Mouse (Mus musculus) olfactory bulb, adult 2 months (tissue): ENCODE data around the gene Arid5b. TPM values are rescaled to one million over a fixed set of nuclear protein-coding genes. Genes with fewer than 3 reads are reported as not detected.

ENCODE experiments used
- H3K27ac ChIP-seq: fragments of 200-500 bp; 2 replicates; pipeline ENCODE4 v1.5.1; 2012; ENCODE audit warnings: low read depth, low read length; ENCODE audit not compliant: insufficient read depth
- H3K4me1 ChIP-seq: fragments of 200-500 bp; 2 replicates; pipeline ENCODE4 v1.6.1; 2012; ENCODE audit warnings: low read length; ENCODE audit not compliant: control insufficient read depth, insufficient read depth
- H3K4me3 ChIP-seq: fragments of 200-500 bp; 2 replicates; pipeline ENCODE4 v1.5.1; 2012; ENCODE audit warnings: mild to moderate bottlenecking, low read depth, low read length, moderate library complexity; ENCODE audit not compliant: insufficient read depth
- CTCF ChIP-seq: fragments of 200-500 bp; IDR thresholded peaks from 2 replicates; pipeline ENCODE4 v1.5.1; 2012; ENCODE audit warnings: low read depth, mild to moderate bottlenecking, low read length, moderate library complexity; ENCODE audit not compliant: insufficient read depth
- POLR2A ChIP-seq: fragments of 200-500 bp; IDR thresholded peaks from 2 replicates; pipeline ENCODE4 v1.6.1; 2012; ENCODE audit warnings: mild to moderate bottlenecking, low read depth, low read length, moderate library complexity; ENCODE audit not compliant: insufficient read depth
- WGBS: fragments of 180-500 bp; shearing (Covaris S2); methylation state at CpG from one replicate; pipeline ENCODE4 v1.1.7; 2018; 5-methylcytosine and 5-hydroxymethylcytosine counted together
- polyA plus RNA-seq: library from polyadenylated mRNA; stranded (reverse); fragments of >200 nt; gene quantifications from 2 replicates; pipeline ENCODE4 v1.2.4, GENCODE M21; 2012; ENCODE audit warnings: low replicate concordance; ENCODE audit not compliant: missing spikeins, insufficient read depth, insufficient read length

Gene Arid5b
- polyA plus RNA-seq, 1 experiment, result not detected

DNA sequence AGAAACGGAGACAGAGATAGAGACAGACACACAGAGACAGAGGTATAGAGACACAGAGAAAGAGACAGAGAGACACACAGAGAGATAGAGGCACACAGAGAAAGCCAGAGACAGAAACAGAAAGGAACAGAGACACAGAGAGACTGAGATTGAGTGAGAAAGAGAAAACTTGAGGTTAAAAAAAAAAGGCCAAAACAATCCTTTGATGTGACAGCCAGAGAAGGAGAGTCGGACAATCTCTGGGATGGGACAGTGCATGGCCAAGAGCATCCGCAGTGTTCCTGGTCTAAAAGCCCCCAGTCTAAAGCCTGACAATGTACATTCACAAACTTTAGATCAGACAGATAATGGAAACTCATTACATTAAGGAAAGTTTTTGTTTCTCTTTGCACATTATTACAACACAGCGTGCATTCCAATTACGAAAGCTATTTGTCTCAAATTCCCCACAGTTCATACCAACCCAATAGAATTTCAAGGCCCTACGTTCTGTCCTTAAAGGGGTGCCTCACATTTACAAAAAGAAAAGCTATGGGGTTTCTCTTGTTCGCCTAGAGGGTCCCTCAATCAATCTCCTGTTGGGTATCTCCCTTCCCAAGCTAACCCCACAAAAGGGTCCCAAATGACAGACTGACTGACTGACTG lies 39.0 kb downstream of the Arid5b start:
- Histone ChIP-seq H3K4me1 (no peaks in the 10 kb centered on the region), H3K4me3 (no peak overlapping the region), H3K27ac (no peak overlapping the region)
- TF ChIP-seq POLR2A, result no peak
- TF ChIP-seq CTCF, result no peak
- WGBS, result 84% methylated on average over 7 of the region's 7 CpGs

DNA sequence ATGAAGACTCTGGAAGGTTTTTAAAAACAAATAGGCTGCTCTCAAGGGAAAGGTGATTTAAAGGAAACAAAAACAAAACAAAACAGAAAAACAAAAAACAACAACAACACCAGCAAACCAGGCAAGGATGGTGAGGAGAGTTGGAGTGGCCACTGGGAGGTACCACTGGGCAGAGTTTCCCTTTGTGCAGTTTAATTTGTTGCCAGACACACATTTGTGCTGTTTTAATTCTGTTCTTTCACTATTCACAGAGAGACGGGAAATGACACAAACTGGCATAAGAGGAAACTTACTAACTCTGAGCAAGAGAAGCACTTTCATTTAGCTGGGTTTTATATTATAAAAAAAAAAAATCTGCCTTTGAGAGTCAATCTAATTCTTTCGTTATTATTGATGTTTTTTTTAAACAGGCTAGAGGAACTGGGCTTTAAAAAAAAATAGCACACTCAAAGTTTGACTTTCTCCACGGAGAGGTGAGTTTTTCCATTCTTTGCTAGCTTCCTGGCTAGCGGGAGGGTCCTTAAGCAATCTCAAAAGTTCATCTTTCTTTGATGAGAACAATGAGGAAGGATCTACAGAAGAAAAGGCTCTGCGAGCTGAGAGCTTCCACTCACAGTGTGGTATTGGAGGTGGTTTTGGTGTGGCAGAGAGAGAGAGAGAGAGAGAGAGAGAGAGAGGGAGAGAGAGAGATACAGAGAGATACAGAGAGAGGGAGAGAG lies 39.7 kb downstream of the Arid5b start:
- Histone ChIP-seq H3K4me3 (no peak overlapping the region), H3K27ac (no peak overlapping the region), H3K4me1 (no peaks in the 10 kb centered on the region)
- WGBS, result 57% methylated on average over 5 of the region's 5 CpGs
- TF ChIP-seq POLR2A (no peak), CTCF (no peak)

DNA sequence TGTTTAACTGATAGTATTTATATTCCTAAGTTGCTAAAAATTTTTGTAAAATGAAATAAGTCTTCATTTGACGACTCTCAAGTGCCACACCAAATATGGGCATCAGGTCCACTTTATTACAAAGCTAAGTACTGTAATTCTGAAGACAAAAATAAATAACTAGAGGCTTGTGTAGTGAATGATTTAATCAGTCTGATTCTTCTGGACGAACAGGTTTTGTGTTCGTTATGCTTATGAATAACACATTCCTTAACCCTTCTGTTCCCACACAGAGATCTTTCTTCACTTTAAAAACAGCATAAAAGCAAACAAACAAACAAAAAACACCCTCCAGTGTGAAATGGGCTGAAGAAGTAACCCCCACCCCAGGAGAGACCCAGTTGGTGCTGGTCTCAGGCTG lies 40.4 kb downstream of the Arid5b start:
- Histone ChIP-seq H3K4me3 (no peak overlapping the region), H3K4me1 (no peaks in the 10 kb centered on the region), H3K27ac (no peak overlapping the region)
- 46% methylated on average over 3 of the region's 3 CpGs for WGBS
- TF ChIP-seq CTCF, result no peak
- no peak for TF ChIP-seq POLR2A

DNA sequence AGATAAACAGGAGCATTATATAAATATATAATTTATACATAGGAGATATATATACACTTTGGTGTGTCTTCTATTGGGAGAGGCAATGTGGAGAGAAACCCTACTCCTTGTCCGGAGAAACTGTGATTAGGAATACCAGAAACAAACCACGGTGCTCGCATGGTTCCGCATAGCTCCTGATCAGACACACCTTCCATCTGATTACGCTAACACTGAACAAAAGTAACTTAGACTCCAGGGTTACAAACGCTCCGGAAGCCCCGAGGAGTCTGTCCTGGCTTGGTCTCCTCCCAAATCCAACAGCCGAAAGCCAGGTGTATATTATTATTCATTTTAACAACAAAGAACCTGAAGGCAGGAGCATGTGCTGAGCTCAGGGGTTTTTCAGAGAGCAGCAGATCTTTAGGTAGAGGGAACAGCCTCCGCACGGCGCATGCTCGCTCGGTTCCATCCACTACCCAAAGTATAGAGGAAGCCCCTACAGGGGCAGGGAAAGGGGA lies 41.5 kb downstream of the Arid5b start:
- Histone ChIP-seq H3K27ac (no peak overlapping the region), H3K4me3 (no peak overlapping the region), H3K4me1 (no peaks in the 10 kb centered on the region)
- TF ChIP-seq POLR2A (no peak), CTCF (no peak)
- WGBS, result 91% methylated on average over 14 of the region's 14 CpGs

DNA sequence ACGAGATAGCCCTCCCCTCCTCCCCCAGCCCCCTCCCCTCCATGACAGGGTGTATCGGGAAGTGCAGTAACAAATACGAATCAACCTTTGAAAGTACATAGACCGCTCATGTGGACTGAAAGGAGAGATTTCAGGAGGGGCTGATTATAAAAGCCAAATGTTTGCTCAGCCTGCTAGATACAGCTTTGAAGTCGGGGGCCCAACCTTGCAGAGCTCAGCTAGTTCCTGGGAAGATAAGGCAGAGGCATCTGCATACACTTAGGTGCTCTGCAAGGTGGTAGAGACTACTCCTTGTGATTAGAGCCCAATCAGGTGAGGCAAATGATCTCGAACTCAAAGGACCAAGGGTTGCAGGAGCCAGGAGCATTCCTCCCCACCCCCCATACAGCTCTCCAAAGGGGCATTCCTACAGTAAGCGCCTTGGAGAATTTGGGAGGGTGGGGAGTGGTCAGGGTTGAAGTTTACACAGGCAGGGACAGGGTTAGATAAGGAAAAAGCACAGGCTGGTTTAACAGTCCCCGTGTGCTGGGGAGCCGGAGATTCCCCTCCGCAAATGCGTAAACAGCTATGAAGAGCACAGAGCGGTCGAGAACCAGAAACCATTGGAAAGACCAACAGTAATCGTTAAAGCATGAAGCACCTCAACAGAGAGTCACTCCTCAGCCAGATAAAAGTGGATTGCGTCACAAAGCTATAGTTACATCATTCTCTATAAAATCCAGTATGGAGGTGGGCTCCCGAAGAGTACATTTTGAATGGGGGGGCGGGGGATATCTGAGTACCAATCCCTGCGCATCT lies 47.0 kb downstream of the Arid5b start:
- 86% methylated on average over 18 of the region's 18 CpGs for WGBS
- no peak for TF ChIP-seq POLR2A
- no peak for TF ChIP-seq CTCF

DNA sequence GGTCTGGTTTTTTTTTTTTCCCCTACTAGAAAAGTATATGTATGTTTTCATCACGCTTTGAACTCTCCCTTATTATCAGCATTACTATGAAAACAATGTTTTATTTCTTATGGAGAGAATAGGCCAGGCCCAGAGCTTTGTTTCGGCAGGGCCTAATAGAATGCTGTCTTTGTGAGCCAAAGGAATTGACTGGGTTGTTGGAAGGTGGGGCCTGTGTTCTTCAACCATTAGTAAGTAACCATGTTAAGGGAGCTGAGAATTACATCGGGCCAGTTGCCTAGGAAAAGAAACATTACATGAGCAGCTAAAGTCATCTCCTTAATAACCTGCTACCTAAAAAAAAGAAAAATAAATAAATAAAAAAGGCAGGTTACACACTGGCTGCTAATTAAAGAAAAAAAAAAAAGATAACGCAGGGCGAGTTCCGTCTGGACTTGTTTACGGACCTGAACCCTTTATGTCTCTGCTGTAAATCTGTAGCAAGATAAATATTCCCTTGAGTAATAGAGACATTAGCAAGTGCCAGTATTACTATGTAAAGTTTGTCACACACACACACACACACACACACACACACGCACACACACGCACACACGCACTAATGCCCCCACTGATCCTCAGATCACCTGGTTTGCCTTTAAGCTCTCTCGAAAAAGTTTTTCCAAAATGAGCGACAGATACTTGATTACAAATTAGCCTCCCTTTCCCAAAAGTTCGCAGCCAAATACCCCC lies 47.7 kb downstream of the Arid5b start:
- no peak for TF ChIP-seq CTCF
- no peak for TF ChIP-seq POLR2A
- Histone ChIP-seq H3K27ac (no peak overlapping the region), H3K4me3 (no peak overlapping the region), H3K4me1 (no peaks in the 10 kb centered on the region)
- WGBS, result 85% methylated on average over 13 of the region's 13 CpGs

More for the DNA sequence above, 47.0 kb downstream of the Arid5b start:
- H3K27ac ChIP-seq, result no peak overlapping the region
- H3K4me1 ChIP-seq, result no peaks in the 10 kb centered on the region
- no peak overlapping the region for H3K4me3 ChIP-seq

DNA sequence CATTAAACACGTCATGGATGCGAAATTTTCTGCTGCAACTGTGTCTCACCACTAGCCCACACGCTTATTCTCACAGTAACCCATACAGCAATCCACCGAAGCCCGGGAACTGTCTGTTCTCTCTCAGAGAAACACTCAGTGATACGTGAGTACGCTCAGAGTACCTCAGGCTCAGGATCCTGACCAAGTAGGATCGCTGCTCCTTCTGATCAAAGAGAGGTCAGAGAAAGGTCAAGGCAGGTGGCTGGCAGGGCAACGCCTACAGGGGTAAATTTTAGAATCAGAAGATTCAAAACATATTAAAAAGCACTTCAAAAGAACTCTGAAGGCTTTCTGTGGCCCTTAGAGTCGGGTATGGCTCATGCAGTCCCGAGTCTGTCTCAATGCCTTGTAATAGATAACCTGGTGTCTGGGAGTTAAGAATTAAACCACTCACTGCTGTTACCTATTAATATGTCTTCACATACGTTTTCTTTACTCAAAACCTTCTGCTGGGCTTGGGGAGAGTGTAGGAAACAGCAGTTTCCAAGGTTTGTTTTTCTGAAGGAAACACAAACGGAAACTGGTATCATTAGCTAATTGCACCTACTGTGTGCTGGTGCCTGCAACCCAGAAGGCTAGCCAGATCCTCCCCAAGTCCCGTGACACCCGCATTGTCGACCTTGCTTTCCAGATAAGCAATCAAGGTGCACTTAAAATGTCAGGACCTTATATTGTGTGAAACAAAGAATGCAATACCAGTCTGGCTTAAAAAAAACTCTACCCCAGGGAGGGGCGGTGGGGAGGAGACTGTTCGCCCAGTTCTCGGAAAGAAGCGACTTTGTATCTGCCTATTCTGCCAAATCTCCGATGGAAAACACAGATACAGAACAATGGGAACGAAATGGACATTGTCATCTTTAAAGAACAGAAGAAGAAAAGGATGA lies 48.6 kb downstream of the Arid5b start:
- 90% methylated on average over 22 of the region's 22 CpGs for WGBS
- Histone ChIP-seq H3K4me1 (no peaks in the 10 kb centered on the region), H3K4me3 (no peak overlapping the region), H3K27ac (no peak overlapping the region)
- no peak for TF ChIP-seq POLR2A
- no peak for TF ChIP-seq CTCF

DNA sequence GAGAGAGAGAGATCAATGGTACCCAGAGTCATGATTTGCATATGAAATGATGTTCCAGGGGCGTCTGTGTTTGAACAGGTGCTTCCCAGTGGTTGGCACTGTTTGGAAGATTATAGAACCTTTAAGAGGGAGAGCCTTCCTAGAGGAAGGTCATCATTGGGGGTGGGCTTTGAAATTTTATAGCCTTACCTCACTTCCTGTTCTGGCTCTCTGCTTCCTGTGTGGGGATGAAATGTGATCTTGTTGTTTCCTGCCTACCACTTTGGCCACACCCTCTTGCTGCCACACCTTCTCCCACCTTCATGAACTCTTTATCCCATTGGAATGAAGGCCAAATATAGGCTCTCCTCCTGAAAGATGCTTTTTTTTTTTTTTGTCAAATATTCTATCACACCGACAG lies 55.9 kb downstream of the Arid5b start:
- Histone ChIP-seq H3K27ac (no peak overlapping the region), H3K4me3 (no peak overlapping the region), H3K4me1 (peaks cover 2% of the 10 kb centered on the region)
- TF ChIP-seq POLR2A (no peak), CTCF (no peak)
- 85% methylated on average over 2 of the region's 2 CpGs for whole genome bisulfite sequencing
